Mouse (Mus musculus): ENCODE measurements at regions not wholly inside any gene's neighbourhood (a gene's known extent, or its start where the extent isn't known, plus 50 kb on each side); places are given as distances from the start of the nearest gene placed in this dataset.

- no peaks in the 10 kb centered on the region for H3K36me3 ChIP-seq
- H3K9ac ChIP-seq, result no peak overlapping the region
- no peak overlapping the region for H3K27ac ChIP-seq
- H3K9me3 ChIP-seq, result no peaks in the 10 kb centered on the region
- WGBS, result 76% methylated on average over 7 of the region's 7 CpGs
- no peak overlapping the region for H3K4me3 ChIP-seq
- ATAC-seq (ENCODE audit: low FRiP score, low read depth), result no peak
- no peaks in the 10 kb centered on the region for H3K4me1 ChIP-seq
- H3K27me3 ChIP-seq (replicated peaks), result no peaks in the 10 kb centered on the region
- H3K4me2 ChIP-seq (replicated peaks), result no peak overlapping the region
Observed at GRCm38 (mm10) chr13:39950203-39950602, 411.0 kb downstream of the Ofcc1 start.

GRCm38 (mm10) chr13:39935216-39935615, 426.0 kb downstream of the Ofcc1 start:
- H3K4me3 ChIP-seq, result no peak overlapping the region
- no peak for ATAC-seq (ENCODE audit: low FRiP score, low read depth)
- no peak overlapping the region for H3K9ac ChIP-seq
- H3K4me2 ChIP-seq (replicated peaks), result no peak overlapping the region
- no peaks in the 10 kb centered on the region for H3K36me3 ChIP-seq
- no peaks in the 10 kb centered on the region for H3K4me1 ChIP-seq
- no peak overlapping the region for H3K27ac ChIP-seq
- WGBS, result 79% methylated on average over 2 of the region's 2 CpGs
- no peaks in the 10 kb centered on the region for H3K9me3 ChIP-seq
- H3K27me3 ChIP-seq (replicated peaks), result no peaks in the 10 kb centered on the region

- Histone ChIP-seq H3K27ac (no peak overlapping the region), H3K4me3 (no peak overlapping the region), H3K27me3 (replicated peaks) (no peaks in the 10 kb centered on the region), H3K36me3 (no peaks in the 10 kb centered on the region), H3K4me1 (no peaks in the 10 kb centered on the region), H3K4me2 (replicated peaks) (no peak overlapping the region), H3K9me3 (no peaks in the 10 kb centered on the region), H3K9ac (no peak overlapping the region)
- no peak for ATAC-seq (ENCODE audit: low FRiP score, low read depth)
- 51% methylated on average over 3 of the region's 3 CpGs for WGBS
Observed at GRCm38 (mm10) chr13:39931487-39931886, 429.8 kb downstream of the Ofcc1 start.

GRCm38 (mm10) chr13:39928573-39928972, 432.7 kb downstream of the Ofcc1 start:
- 91% methylated on average over 7 of the region's 7 CpGs for WGBS
- Histone ChIP-seq H3K36me3 (no peaks in the 10 kb centered on the region), H3K9ac (no peak overlapping the region), H3K9me3 (no peaks in the 10 kb centered on the region), H3K27ac (no peak overlapping the region), H3K4me1 (no peaks in the 10 kb centered on the region), H3K4me3 (no peak overlapping the region), H3K27me3 (replicated peaks) (no peaks in the 10 kb centered on the region), H3K4me2 (replicated peaks) (no peak overlapping the region)
- ATAC-seq (ENCODE audit: low FRiP score, low read depth), result no peak

- Histone ChIP-seq H3K27me3 (replicated peaks) (no peaks in the 10 kb centered on the region), H3K36me3 (no peaks in the 10 kb centered on the region), H3K9me3 (no peaks in the 10 kb centered on the region), H3K27ac (no peak overlapping the region), H3K4me3 (no peak overlapping the region), H3K9ac (no peak overlapping the region), H3K4me1 (no peaks in the 10 kb centered on the region), H3K4me2 (replicated peaks) (no peak overlapping the region)
- 92% methylated on average over 4 of the region's 4 CpGs for WGBS
- no peak for ATAC-seq (ENCODE audit: low FRiP score, low read depth)
Observed at GRCm38 (mm10) chr13:39924366-39924765, 436.9 kb downstream of the Ofcc1 start.

- Histone ChIP-seq H3K4me3 (no peak overlapping the region), H3K9me3 (no peaks in the 10 kb centered on the region), H3K9ac (no peak overlapping the region), H3K4me1 (no peaks in the 10 kb centered on the region), H3K27me3 (replicated peaks) (no peaks in the 10 kb centered on the region), H3K4me2 (replicated peaks) (no peak overlapping the region), H3K27ac (no peak overlapping the region), H3K36me3 (no peaks in the 10 kb centered on the region)
- whole genome bisulfite sequencing, result 80% methylated on average over 9 of the region's 9 CpGs
- ATAC-seq (ENCODE audit: low FRiP score, low read depth), result no peak
Observed at GRCm38 (mm10) chr13:39923113-39923512, 438.1 kb downstream of the Ofcc1 start.

- Histone ChIP-seq H3K36me3 (no peaks in the 10 kb centered on the region), H3K9ac (no peak overlapping the region), H3K27me3 (replicated peaks) (no peaks in the 10 kb centered on the region), H3K4me2 (replicated peaks) (0 out of 2 replicates have a peak overlapping the region, but pooled peaks have one; percentile 22), H3K9me3 (no peaks in the 10 kb centered on the region), H3K4me3 (no peak overlapping the region), H3K4me1 (peaks cover 9% of the 10 kb centered on the region), H3K27ac (no peak overlapping the region)
- peak; percentile 50; the same call in 1 of the 2 replicates for ATAC-seq (ENCODE audit: low FRiP score, low read depth)
- WGBS, result 42% methylated on average over 10 of the region's 10 CpGs
Observed at GRCm38 (mm10) chr13:39907720-39908119, 453.5 kb downstream of the Ofcc1 start.

- no peak overlapping the region for H3K27ac ChIP-seq
- H3K9me3 ChIP-seq, result no peaks in the 10 kb centered on the region
- no peak for ATAC-seq (ENCODE audit: low FRiP score, low read depth)
- no peak overlapping the region for H3K9ac ChIP-seq
- WGBS, result 27% methylated on average over 8 of the region's 8 CpGs
- H3K4me2 ChIP-seq (replicated peaks), result no peak overlapping the region
- H3K27me3 ChIP-seq (replicated peaks), result no peaks in the 10 kb centered on the region
- no peaks in the 10 kb centered on the region for H3K36me3 ChIP-seq
- H3K4me1 ChIP-seq, result peaks cover 9% of the 10 kb centered on the region
- H3K4me3 ChIP-seq, result no peak overlapping the region
Observed at GRCm38 (mm10) chr13:39904264-39904663, 457.0 kb downstream of the Ofcc1 start.

- H3K27ac ChIP-seq, result no peak overlapping the region
- H3K4me3 ChIP-seq, result no peak overlapping the region
- H3K27me3 ChIP-seq (replicated peaks), result no peaks in the 10 kb centered on the region
- no peak for ATAC-seq (ENCODE audit: low FRiP score, low read depth)
- no peak overlapping the region for H3K4me2 ChIP-seq (replicated peaks)
- peaks cover 9% of the 10 kb centered on the region for H3K4me1 ChIP-seq
- no peaks in the 10 kb centered on the region for H3K9me3 ChIP-seq
- 67% methylated on average over 3 of the region's 3 CpGs for WGBS
- H3K36me3 ChIP-seq, result no peaks in the 10 kb centered on the region
- no peak overlapping the region for H3K9ac ChIP-seq
Observed at GRCm38 (mm10) chr13:39903319-39903718, 457.9 kb downstream of the Ofcc1 start.

GRCm38 (mm10) chr13:39899332-39899731, 461.9 kb downstream of the Ofcc1 start:
- Histone ChIP-seq H3K9me3 (no peaks in the 10 kb centered on the region), H3K4me2 (replicated peaks) (no peak overlapping the region), H3K4me3 (no peak overlapping the region), H3K27me3 (replicated peaks) (no peaks in the 10 kb centered on the region), H3K9ac (no peak overlapping the region), H3K36me3 (no peaks in the 10 kb centered on the region), H3K4me1 (no peaks in the 10 kb centered on the region), H3K27ac (no peak overlapping the region)
- WGBS, result 91% methylated on average over 2 of the region's 2 CpGs
- no peak for ATAC-seq (ENCODE audit: low FRiP score, low read depth)

GRCm38 (mm10) chr13:39898412-39898979, 462.8 kb downstream of the Ofcc1 start:
- H3K4me3 ChIP-seq, result no peak overlapping the region
- 85% methylated on average over 5 of the region's 5 CpGs for WGBS
- no peaks in the 10 kb centered on the region for H3K36me3 ChIP-seq
- H3K27me3 ChIP-seq (replicated peaks), result no peaks in the 10 kb centered on the region
- no peaks in the 10 kb centered on the region for H3K4me1 ChIP-seq
- no peak overlapping the region for H3K4me2 ChIP-seq (replicated peaks)
- no peak overlapping the region for H3K9ac ChIP-seq
- ATAC-seq (ENCODE audit: low FRiP score, low read depth), result no peak
- no peak overlapping the region for H3K27ac ChIP-seq
- no peaks in the 10 kb centered on the region for H3K9me3 ChIP-seq

GRCm38 (mm10) chr13:39894159-39894558, 467.1 kb downstream of the Ofcc1 start:
- Histone ChIP-seq H3K27ac (no peak overlapping the region), H3K27me3 (replicated peaks) (no peaks in the 10 kb centered on the region), H3K4me1 (no peaks in the 10 kb centered on the region), H3K36me3 (no peaks in the 10 kb centered on the region), H3K4me3 (no peak overlapping the region), H3K4me2 (replicated peaks) (no peak overlapping the region), H3K9me3 (no peaks in the 10 kb centered on the region), H3K9ac (no peak overlapping the region)
- no peak for ATAC-seq (ENCODE audit: low FRiP score, low read depth)
- 66% methylated on average over 5 of the region's 5 CpGs for WGBS

- Histone ChIP-seq H3K4me1 (peaks cover 7% of the 10 kb centered on the region; the same call in 1 of the 2 replicates), H3K27ac (no peak overlapping the region), H3K36me3 (no peaks in the 10 kb centered on the region), H3K4me3 (no peak overlapping the region), H3K27me3 (replicated peaks) (peaks cover 5% of the 10 kb centered on the region; the same call in 1 of the 2 replicates), H3K9ac (no peak overlapping the region), H3K9me3 (no peaks in the 10 kb centered on the region), H3K4me2 (replicated peaks) (no peak overlapping the region)
- no peak for ATAC-seq (ENCODE audit: low FRiP score, low read depth)
- 87% methylated on average over 7 of the region's 7 CpGs for WGBS
Observed at GRCm38 (mm10) chr13:39881066-39881465, 480.2 kb downstream of the Ofcc1 start.
